Mouse (Mus musculus): ENCODE measurements around the gene Ern2. TPM values are rescaled to one million over a fixed set of nuclear protein-coding genes. Genes with fewer than 3 reads are reported as not detected.

The Ern2 gene
- total RNA-seq (2023), result not detected

GRCm38 (mm10) chr7:122186043-122186442, at the start of gene Ern2:
Ern2 (minus strand) TSS chr7:122186207.

GRCm38 (mm10) chr7:122219315-122219801, 33.4 kb upstream of the Ern2 start, which contains the start of gene Chp2:
Chp2 (plus strand) TSS chr7:122219496.

GRCm38 (mm10) chr7:122158915-122159902, 26.8 kb downstream of the Ern2 start, which contains the start of gene Plk1:
Plk1 (plus strand) TSS chr7:122159439.

GRCm38 (mm10) chr7:122132497-122133337, 53.3 kb downstream of the Ern2 start, which contains the start of the genes Palb2 and Dctn5:
Palb2 (minus strand) TSS chr7:122132985.
Dctn5 (plus strand) TSS chr7:122133041.

Other genes with a start within 250 kb of the Ern2 start
- gene Cog7, start 204.5 kb downstream of the Ern2 start, total RNA-seq (2023), result 10 to 100 TPM in 1 of 2 experiments, 1 to 10 TPM in 1; 9.9 to 10.4 TPM
- gene Gga2, start 165.0 kb downstream of the Ern2 start, total RNA-seq (2023), result 10 to 100 TPM; 16.3 to 16.6 TPM
- gene Ubfd1, start 119.0 kb downstream of the Ern2 start, total RNA-seq (2023), result 10 to 100 TPM; 11.7 to 17.6 TPM
- gene Ears2, start 118.9 kb downstream of the Ern2 start, total RNA-seq (2023), result 1 to 10 TPM; 1.7 to 1.8 TPM
- gene Ndufab1, start 84.3 kb downstream of the Ern2 start, total RNA-seq (2023), result 10 to 100 TPM; 37.9 to 52.5 TPM
- gene Palb2, start 53.2 kb downstream of the Ern2 start, total RNA-seq (2023), result 1 to 10 TPM; 5.1 to 8.1 TPM
- gene Dctn5, start 53.2 kb downstream of the Ern2 start, total RNA-seq (2023), result 10 to 100 TPM; 52.6 to 55.7 TPM
- 10 to 100 TPM; 46.3 to 48.2 TPM for gene Plk1, start 26.8 kb downstream of the Ern2 start, total RNA-seq (2023)
- gene Chp2, start 33.3 kb upstream of the Ern2 start, total RNA-seq (2023), result under 1 TPM; 0.53 to 0.56 TPM
- gene Prkcb, start 102.5 kb upstream of the Ern2 start, total RNA-seq (2023), result 100 to 1,000 TPM; 215 to 233 TPM

All from neutrophil, adult 59 days (primary cell).